Mouse (Mus musculus) liver, postnatal 0 days (tissue): ENCODE measurements around the gene Zfp451.

Source experiments
- CTCF ChIP-seq: sonication (generic); IDR thresholded peaks from 2 replicates; pipeline ENCODE4 v1.5.1; 2016; ENCODE audit warnings: antibody characterized with exemption, low read depth
- EP300 ChIP-seq: IDR thresholded peaks from 2 replicates; pipeline ENCODE4 v1.6.1; 2016; ENCODE audit warnings: antibody characterized with exemption, low read depth, mild to moderate bottlenecking

- TF ChIP-seq CTCF, result no peak
- no peak for TF ChIP-seq EP300
Observed at GRCm38 (mm10) chr1:33766520-33767508, 47.6 kb downstream of the Zfp451 start.
